Comparison of ENCODE assay signal across 21 mouse cellular contexts in genomic region chr4:34986647-34987046, GRCm38 (mm10).
A peak's percentile ranks its signal among the peaks of the same experiment; 100 is the strongest.
DNase-seq lines count a peak whose midpoint lies in the region; ATAC-seq and TF ChIP-seq lines count a peak whose summit lies in the region.
"Had no signal": no experiment of that assay in that cellular context is flagged by ENCODE, and none has a peak within 500 bp of the region (broad histone marks: within the 10 kb centered on the region; RNA-seq: fewer than 3 reads in every experiment).

No protein-coding gene starts in this region.

- no peaks in the 10 kb centered on the region for H3K27me3 ChIP-seq in liver, adult 2 months (ENCODE audit: control insufficient read depth, insufficient read depth, low read length)
- H3K27me3 ChIP-seq in midbrain, postnatal 0 days (ENCODE audit: insufficient read depth, low read length), result no peaks in the 10 kb centered on the region
- no peaks in the 10 kb centered on the region for H3K27me3 ChIP-seq in midbrain, embryonic 13.5 days
- H3K27me3 ChIP-seq in liver, embryonic 16.5 days (ENCODE audit: control insufficient read depth, insufficient read depth, low read depth, low read length), result no peaks in the 10 kb centered on the region
- H3K27me3 ChIP-seq: forebrain, embryonic 15.5 days; limb, embryonic 12.5 days; Patski had no signal

- peaks cover 22% of the 10 kb centered on the region for H3K4me1 ChIP-seq in liver, adult 2 months (ENCODE audit: control insufficient read depth, insufficient read depth, low read length)
- H3K4me1 ChIP-seq in midbrain, postnatal 0 days (ENCODE audit: insufficient read depth, low read length), result no peaks in the 10 kb centered on the region
- peaks cover 11% of the 10 kb centered on the region for H3K4me1 ChIP-seq in midbrain, embryonic 13.5 days (replicated peaks)
- peaks cover 3% of the 10 kb centered on the region; the same call in 1 of the 2 replicates for H3K4me1 ChIP-seq in liver, embryonic 16.5 days (ENCODE audit: control insufficient read depth, low read depth, low read length)
- H3K4me1 ChIP-seq: limb, embryonic 12.5 days had no signal

- H3K4me3 ChIP-seq in liver, adult 2 months (ENCODE audit: insufficient read depth, low read depth, low read length), result no peak overlapping the region
- no peak overlapping the region for H3K4me3 ChIP-seq in midbrain, postnatal 0 days (ENCODE audit: low read depth, low read length)
- H3K4me3 ChIP-seq in midbrain, embryonic 13.5 days (replicated peaks), result no peak overlapping the region
- no peak overlapping the region for H3K4me3 ChIP-seq in liver, embryonic 16.5 days (ENCODE audit: low read depth, low read length)
- H3K4me3 ChIP-seq: forebrain, embryonic 15.5 days; heart, embryonic 12.5 days; hindbrain, embryonic 10.5 days; layer of hippocampus, adult 2 months; limb, embryonic 12.5 days had no signal

- H3K9me3 ChIP-seq in midbrain, postnatal 0 days (ENCODE audit: low read length), result no peaks in the 10 kb centered on the region
- H3K9me3 ChIP-seq in midbrain, embryonic 13.5 days, result no peaks in the 10 kb centered on the region
- no peaks in the 10 kb centered on the region for H3K9me3 ChIP-seq in liver, embryonic 16.5 days (replicated peaks; ENCODE audit: control insufficient read depth, low read length)
- H3K9me3 ChIP-seq: forebrain, embryonic 15.5 days; heart, embryonic 12.5 days; hindbrain, embryonic 10.5 days; limb, embryonic 12.5 days had no signal

- no peak for TF ChIP-seq CTCF in liver, adult 2 months (IDR thresholded peaks at IDR 0.05; ENCODE audit: low read depth, low read length)
- TF ChIP-seq CTCF in midbrain, postnatal 0 days (IDR thresholded peaks at IDR 0.05), result 0 out of 2 replicates have a peak, but pooled peaks have one; percentile 6

- H3K4me2 ChIP-seq in midbrain, postnatal 0 days (ENCODE audit: low read depth, low read length, poor library complexity, severe bottlenecking), result no peak overlapping the region
- no peak overlapping the region for H3K4me2 ChIP-seq in midbrain, embryonic 13.5 days (replicated peaks)
- H3K4me2 ChIP-seq in liver, embryonic 16.5 days (ENCODE audit: low read depth, low read length), result no peak overlapping the region
- H3K4me2 ChIP-seq: forebrain, embryonic 15.5 days; heart, embryonic 12.5 days; limb, embryonic 12.5 days had no signal

- DNase-seq in liver, adult 2 months (ENCODE audit: extremely low read depth, low read depth, low spot score), result peak; percentile 82
- DNase-seq in liver, result no peak
- DNase-seq in midbrain, postnatal 0 days (ENCODE audit: low spot score), result no peak
- DNase-seq in yolk sac, embryonic 10.5 days (ENCODE audit: low spot score), result peak; percentile 57
- no peak for DNase-seq in adrenal gland, adult 18-20 months (ENCODE audit: low spot score in 2 of 2)
- no peak for DNase-seq in c-Kit-positive CD71-positive TER-119-positive erythroid progenitor cells, embryonic 14.5 days (ENCODE audit: low spot score)
- DNase-seq: adrenal gland, adult 2 months; cerebellum, adult 11-12 months; cerebellum, postnatal 25 days; heart, postnatal 10 days; kidney, adult 11 months; layer of hippocampus, postnatal 36 days had no signal

- H3K9ac ChIP-seq in liver, adult 2 months (ENCODE audit: low read depth, low read length), result peak overlapping the region; percentile 68
- no peak overlapping the region for H3K9ac ChIP-seq in midbrain, postnatal 0 days (replicated peaks; ENCODE audit: low read length, poor library complexity, severe bottlenecking)
- no peak overlapping the region for H3K9ac ChIP-seq in midbrain, embryonic 13.5 days (replicated peaks)
- H3K9ac ChIP-seq in liver, embryonic 16.5 days (ENCODE audit: low read depth, low read length), result no peak overlapping the region
- H3K9ac ChIP-seq: forebrain, embryonic 15.5 days; heart, embryonic 12.5 days; limb, embryonic 12.5 days had no signal

- H3K27ac ChIP-seq in liver, adult 2 months (replicated peaks; ENCODE audit: insufficient read depth, low read depth, low read length), result peak overlapping the region; percentile 96
- no peak overlapping the region for H3K27ac ChIP-seq in midbrain, postnatal 0 days (ENCODE audit: low read depth, low read length)
- H3K27ac ChIP-seq in midbrain, embryonic 13.5 days, result no peak overlapping the region
- peak overlapping the region; percentile 72 for H3K27ac ChIP-seq in liver, embryonic 16.5 days (ENCODE audit: low read length)
- H3K27ac ChIP-seq: forebrain, embryonic 15.5 days; hindbrain, embryonic 10.5 days; layer of hippocampus, adult 2 months; limb, embryonic 12.5 days had no signal

- no peak for ATAC-seq in midbrain, postnatal 0 days (ENCODE audit: low FRiP score)
- no peak for ATAC-seq in midbrain, embryonic 13.5 days
- ATAC-seq in liver, embryonic 16.5 days (ENCODE audit: low read depth), result peak; percentile 71
- ATAC-seq: forebrain, embryonic 15.5 days; hindbrain, embryonic 16.5 days; Patski had no signal

- no peak for TF ChIP-seq POLR2A in liver, adult 2 months (IDR thresholded peaks at IDR 0.05; ENCODE audit: extremely low read depth, insufficient read depth, low read length)

- 24% methylated on average over 4 of the region's 4 CpGs for WGBS in liver, adult 2 months
- 78% methylated on average over 4 of the region's 4 CpGs for WGBS in midbrain, postnatal 0 days
- WGBS in midbrain, embryonic 13.5 days, result 82% methylated on average over 4 of the region's 4 CpGs
- WGBS in liver, embryonic 16.5 days (ENCODE audit: insufficient replicate concordance), result 39% methylated on average over 4 of the region's 4 CpGs

- peaks cover 19% of the 10 kb centered on the region for H3K79me2 ChIP-seq in liver, adult 2 months (ENCODE audit: control insufficient read depth, insufficient read depth, low read length)

- H3K36me3 ChIP-seq in liver, adult 2 months (ENCODE audit: control insufficient read depth, insufficient read depth, low read length), result no peaks in the 10 kb centered on the region
- no peaks in the 10 kb centered on the region for H3K36me3 ChIP-seq in midbrain, postnatal 0 days (ENCODE audit: insufficient read depth, low read length)
- H3K36me3 ChIP-seq in midbrain, embryonic 13.5 days, result no peaks in the 10 kb centered on the region
- H3K36me3 ChIP-seq in liver, embryonic 16.5 days (ENCODE audit: control insufficient read depth, insufficient read depth), result no peaks in the 10 kb centered on the region
- H3K36me3 ChIP-seq: forebrain, embryonic 15.5 days; heart, embryonic 12.5 days; limb, embryonic 12.5 days had no signal

Comparison
In these comparisons a context has a peak if more than half of its experiments do, and no peak if none do; other contexts are left out.
1. DNase-seq: peak in liver, adult 2 months (single experiment) and yolk sac, embryonic 10.5 days (single experiment); none in liver (single experiment), midbrain, postnatal 0 days (single experiment), adrenal gland, adult 18-20 months (0 of 2) and c-Kit-positive CD71-positive TER-119-positive erythroid progenitor cells, embryonic 14.5 days (single experiment).
2. H3K27ac ChIP-seq: peak in liver, adult 2 months (single experiment) and liver, embryonic 16.5 days (single experiment); none in midbrain, postnatal 0 days (single experiment) and midbrain, embryonic 13.5 days (single experiment).